Mouse (Mus musculus): ENCODE results near the gene Zdhhc17.

The Zdhhc17 gene

DNA sequence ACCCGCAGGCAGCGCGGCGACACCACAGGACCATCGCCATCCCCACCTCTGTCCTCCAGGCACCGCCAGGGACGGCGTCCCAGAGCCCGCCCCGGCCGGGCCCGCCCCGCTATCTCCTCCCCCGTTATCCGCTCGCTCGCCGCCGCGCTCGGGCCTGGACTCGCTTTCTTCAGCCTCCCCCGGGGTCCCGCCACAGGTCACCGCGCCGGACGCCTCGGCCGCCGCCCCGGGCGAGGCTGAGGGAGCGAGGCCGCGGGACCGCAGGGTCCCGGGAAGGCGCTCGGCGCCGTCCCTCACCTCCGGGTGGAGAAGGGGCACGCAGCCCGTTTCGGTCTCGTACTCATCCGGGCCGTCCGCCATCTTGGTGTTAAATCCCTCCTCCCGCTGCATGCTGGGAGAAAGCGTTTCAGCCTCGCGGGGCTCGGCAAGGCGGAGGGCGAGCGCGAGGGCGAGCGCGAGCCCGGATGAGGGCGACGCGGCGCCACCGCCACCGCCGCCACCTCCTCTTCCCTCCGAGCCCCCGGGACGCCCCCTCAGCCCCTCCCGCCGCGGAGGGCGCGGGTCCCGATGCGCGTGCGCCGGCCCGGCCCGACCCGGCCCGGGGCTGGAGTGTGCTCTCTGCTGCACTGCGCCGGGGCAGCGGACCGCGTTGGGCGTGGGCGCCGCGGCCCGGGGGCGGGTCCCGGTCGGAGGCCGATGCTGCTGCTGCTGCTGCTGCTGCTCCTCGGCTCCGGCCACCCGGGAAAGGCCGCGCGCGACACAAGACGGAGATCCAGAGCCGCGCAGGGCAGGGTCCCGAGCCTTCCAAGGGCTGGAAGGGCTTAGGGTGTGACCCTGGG lies at the start of gene Zdhhc17:
TSS of gene Zdhhc17 (minus strand) at position 500 of the 839 bp plus-strand sequence.
- in situ Hi-C loops (cut with MboI) = loop anchor here (5.0 kb wide), 1 partner anchor 62 kb away; no protein-coding TSS in a partner anchor

DNA sequence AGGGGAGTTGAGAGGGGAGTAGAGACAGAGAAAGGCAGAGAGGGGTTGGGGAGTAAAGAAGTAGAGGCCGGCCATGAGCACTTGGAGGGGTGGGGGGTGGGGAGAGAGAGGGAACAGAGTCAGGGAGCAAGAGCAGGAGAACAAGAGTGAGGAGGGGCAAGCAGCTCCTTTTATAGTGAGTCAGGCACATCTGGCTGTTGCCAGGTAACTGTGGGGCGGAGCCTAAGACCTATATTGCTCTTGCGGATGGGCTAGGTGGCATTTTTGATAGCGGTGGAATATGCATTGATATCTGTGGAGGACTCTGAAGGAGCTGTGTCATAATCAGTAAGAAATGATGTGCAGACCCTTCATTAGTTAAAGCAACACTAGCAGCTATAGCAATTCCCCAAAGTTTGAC lies 45.8 kb upstream of the Zdhhc17 start:
- in situ Hi-C loops (cut with MboI) = no loop called here

DNA sequence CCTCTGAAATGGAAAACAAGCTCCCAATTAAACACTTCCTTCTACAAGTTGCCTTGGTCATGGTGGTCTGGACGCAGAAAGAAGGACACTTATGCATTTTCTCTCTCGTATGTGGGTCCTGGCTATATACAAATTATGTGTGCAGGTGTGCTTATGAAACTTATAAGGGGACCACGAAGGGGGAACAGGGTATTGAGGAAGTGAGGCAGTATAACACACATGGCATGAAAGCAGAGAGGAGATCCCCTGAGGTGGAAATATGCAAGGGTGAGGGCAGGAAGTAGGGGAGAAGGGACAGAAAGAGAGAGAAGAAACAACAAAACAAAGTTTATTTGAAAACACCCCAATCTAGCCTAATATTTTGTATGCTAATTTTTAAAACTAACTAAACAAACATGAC lies 41.7 kb upstream of the Zdhhc17 start:
- in situ Hi-C loops (cut with MboI) = no loop called here

DNA sequence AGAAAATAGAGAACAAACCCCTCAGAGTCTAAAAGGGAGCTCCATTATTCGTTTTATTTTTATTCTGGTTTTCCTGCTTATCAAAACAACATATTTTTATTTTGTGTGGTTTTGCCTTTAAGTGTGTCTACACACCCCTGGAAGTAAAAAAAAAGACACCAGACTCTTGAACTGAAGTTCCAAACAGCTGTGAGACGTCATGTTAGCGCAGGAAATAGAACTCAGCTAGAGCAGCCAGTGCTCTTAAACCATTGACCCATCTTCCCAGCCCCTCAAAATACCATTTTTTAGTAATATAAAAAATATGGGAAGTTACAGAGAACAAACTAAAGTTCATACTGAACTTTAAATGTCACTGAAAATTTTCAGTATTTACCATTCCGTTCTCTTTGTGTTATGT lies 40.6 kb upstream of the Zdhhc17 start:
- in situ Hi-C loops (cut with MboI) = no loop called here

DNA sequence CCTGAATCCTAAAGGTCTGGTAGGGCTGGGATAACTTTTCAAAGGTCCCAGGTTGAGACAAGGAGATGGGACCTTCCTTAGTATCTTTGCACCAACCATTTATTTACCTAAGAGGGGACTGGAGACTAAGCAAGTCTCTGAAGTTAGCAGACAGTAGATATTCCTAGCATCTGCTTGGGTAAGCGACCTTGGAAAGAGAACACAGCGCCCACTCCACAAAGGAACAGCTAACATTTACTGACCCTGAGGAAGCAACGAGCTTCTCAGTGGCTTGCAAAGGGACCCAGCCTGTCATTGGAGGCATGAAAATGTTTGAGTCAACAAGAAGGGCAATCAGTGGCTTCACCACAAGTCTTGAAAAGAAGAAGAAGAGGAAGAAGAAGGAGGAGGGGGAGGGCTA lies 40.1 kb upstream of the Zdhhc17 start:
- in situ Hi-C loops (cut with MboI) = no loop called here

DNA sequence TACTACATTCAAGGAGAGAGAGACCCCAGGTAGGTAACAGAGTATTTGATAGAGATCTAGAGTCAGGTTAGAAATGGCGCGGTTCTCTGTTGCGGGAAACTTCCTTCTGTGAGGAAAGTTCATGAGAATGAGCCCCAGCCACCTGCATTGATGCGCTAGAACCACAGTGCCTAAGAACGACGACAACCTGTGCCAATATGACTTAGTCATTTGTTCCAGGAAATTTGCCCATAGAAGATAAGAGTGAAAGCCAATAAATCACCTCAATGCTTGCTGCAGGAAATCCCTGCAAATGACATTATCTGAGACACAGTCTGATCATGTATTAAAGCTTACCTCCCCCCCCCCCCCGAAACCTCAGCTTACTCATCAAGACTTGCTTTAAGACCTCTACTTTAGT lies 38.0 kb upstream of the Zdhhc17 start:
- in situ Hi-C loops (cut with MboI) = no loop called here

DNA sequence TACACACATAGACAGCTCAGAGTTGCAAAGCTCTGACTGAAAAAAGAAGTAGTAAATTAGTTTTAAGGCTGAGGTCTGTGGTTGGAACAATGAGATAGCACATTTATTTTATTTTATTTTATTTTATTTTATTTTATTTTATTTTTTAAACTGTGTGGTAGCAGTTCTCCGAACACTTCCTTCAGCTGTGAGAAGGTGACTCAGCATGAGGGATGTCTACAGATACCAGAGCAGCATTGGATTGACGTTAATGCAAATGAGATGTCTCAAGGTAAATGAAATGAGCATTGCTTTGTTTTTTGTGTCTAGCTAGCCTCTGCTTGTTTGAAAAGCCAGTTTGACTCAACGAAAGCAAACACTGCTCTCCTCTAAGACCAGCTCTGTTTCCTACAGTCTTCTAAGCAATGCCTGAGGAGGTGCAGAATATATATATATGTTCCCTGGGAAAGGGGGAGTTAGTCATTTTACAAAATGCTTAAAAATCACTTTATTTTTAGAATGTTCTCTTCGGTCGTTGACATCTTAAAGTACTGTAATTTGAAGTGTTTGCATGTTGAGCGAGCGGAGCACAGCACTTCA lies 30.2 kb upstream of the Zdhhc17 start:
- in situ Hi-C loops (cut with MboI) = no loop called here

DNA sequence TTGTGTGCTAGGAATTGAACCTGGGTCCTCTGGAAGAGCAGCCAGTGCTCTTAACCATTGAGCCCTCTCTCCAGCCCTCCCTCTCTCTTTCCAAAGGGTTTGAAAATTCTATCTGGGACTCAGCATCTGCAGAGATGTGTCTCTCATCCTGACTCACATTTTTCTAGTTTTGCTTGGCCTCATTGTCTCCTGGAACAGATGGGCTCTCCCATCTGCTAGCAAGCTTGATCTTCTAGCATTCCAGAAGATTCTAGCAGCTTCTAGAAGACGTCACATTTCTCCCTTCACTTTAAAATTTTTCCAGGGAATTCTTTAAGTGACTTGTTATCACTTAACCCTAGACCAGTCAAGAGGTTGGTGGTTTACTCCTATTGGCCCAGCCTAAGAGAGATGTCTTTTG lies 26.9 kb upstream of the Zdhhc17 start:
- in situ Hi-C loops (cut with MboI) = no loop called here

DNA sequence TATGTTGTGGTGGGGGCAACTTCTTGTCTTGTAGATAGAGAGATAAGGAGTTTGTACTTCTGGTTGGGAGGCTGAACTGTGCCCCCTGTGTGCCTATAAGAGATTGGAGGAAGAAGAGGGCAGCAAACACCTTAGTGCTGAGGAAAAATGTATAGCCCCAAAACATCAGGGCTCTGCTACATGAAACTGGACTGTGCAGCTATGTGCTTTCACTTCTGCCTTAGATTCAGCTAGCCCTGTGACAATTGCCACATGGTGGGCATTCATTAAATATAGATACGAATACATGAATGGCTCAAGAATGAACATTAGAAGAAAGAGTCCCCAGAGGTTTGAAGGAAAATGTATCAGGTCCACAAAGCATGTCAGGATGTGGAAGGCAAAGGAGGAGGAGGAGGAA lies 25.2 kb upstream of the Zdhhc17 start:
- in situ Hi-C loops (cut with MboI) = no loop called here

DNA sequence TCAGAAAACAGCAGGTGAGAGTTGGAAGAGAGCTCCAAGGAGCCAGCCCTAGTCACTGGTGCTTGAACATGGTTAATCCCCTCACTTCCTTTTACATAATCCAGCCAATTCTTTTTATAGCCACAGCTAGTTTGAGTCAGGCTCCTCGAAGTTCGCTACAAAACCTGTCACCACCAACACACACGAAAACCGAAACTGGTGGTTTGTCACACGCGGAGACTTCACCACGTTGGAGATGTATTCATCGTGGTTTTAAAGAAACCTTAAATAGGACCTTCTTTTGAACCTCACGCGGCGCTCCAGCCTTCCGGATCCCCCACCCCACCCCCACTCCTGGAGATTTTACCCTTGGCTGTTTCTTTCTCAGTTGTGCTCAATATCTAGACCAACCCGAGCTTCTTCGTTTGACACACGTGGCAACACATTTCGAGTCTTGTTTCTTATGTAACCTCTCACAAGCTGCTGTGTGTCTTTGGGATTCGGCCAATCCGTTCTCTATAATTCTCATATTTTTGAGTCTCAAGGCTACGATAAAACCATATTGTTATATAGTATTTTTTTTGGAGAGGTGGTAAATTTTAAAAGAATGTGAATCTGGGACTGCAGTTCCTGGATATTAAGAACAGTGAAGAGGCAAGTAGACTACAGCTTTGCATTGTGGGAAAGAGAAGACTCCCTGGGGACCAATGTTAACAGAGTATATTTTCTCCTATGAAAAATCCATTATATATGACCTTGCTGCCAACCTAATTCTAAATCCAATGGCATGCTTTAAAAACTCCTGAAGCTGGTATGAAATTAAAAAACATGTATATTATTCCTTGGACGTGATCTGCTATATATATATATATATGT lies 21.8 kb upstream of the Zdhhc17 start:
- in situ Hi-C loops (cut with MboI) = no loop called here

DNA sequence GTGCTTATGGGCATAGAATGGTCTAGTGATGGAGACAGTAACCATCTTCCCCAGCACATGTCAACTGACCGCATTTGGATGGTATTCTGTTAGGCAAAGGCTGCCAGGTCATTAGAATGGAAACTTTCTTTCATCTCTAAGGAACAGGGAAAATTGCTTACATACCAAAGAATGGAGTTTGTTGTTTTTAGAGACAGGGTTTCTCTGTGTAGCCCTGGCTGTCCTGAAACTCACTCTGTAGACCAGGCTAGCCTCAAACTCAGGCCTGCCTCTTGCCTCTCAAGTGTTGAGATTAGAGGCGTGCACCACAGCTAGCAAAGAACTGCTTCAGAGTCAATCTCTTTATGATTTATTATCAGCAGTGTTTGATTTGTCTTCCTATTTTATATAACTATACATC lies 20.9 kb upstream of the Zdhhc17 start:
- in situ Hi-C loops (cut with MboI) = no loop called here

DNA sequence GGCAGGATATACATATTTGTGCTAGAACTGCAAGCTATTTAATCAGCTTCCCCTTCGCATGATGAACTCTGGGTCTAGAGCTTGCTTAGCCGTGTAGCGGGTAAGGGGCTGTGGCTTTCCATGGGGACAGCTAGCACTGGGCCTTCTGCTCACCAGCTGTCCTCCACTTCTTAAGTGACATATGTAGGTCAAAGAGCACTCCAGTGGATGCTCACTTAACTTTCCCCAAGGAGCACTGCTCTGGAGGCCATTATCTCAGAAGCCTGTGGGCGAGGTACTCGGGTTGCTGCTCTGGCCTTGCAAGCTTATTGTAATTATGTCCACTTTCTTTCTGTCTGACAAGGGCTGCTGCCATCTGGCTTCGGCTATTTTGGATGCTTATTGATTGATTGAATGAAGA lies 16.2 kb upstream of the Zdhhc17 start:
- in situ Hi-C loops (cut with MboI) = no loop called here

DNA sequence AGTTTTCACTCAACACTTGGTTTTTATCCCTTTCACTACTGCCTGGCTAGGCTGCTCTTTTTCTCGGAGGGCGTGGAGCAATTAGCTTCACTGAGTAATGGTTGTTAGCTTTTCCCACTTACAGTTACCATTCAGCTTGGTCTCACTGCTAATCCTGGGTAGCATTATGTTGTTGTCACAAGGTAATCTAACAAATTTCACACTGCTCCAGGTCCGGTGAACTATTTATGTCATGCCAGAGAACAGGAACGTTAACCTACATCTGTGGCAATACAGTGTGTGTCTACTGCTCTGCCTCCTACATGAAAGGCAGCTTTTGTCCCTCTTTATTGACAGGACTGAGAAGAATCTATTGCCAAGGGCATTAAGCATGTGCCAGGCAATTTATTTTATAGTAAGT lies 14.8 kb upstream of the Zdhhc17 start:
- in situ Hi-C loops (cut with MboI) = no loop called here

DNA sequence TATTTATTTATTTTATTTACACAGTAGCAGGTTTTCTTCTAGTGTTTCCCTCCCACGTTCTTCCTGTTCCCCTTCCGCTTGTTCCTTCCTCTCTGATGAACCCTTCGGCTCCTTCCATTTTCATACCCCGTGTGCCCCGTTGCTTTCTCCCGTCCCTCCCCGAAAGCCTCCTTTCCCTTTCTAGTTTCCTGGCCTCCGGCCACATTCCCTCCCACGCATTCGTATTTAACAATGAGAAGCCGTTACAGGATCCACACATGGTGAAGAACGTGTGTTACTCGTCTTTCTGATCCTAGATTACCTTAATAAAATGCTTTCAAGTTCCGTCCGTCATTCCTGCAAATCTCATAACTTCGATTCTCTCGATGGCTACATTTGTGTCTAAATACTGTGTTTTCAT lies 4.5 kb upstream of the Zdhhc17 start:
- in situ Hi-C loops (cut with MboI) = no loop called here

DNA sequence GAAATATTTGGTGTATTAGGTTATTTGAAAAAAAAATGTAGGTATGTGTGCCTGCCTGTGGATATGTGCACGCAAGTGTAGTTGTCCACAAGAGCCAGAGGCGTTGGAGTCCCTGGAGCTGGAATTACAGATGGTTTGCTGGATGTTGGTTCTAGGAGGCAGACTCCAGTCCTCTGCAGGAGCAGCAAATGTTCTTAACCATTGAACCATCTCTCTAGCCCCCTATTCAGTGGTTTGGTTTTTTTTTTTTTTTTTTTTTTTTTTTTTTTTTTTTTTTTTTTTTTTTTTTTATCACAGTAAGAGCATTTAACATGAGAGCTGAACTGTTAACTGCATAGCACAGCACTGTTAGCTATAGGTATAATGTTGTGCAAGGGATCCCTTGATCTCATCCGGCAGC lies 3.3 kb upstream of the Zdhhc17 start:
- in situ Hi-C loops (cut with MboI) = no loop called here

DNA sequence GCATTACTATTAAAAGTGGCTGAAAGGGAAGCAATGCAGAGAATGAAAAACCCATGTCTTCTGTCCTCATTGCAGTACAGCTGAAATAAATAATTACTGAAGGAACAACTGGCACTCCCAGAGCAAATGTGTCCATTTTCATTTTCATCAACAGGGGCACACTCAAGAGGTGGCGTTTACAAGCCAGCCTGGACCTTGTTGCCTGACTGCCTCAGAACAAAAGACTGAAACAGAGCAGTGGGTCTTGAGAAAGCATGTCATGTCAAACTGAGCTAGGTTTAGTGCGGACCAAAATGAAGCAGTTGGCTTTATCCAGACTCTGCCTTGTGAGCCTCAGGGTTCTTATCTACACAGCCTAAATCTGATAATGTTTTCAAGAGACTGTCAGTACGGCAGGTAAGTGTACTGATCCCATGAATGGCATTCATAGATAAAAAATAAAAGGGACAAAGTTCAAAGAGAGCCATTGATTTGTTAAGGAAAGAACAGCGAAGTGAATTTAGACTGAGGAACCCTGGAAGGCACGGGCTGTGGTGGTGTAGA lies 2.6 kb upstream of the Zdhhc17 start:
- in situ Hi-C loops (cut with MboI) = no loop called here

DNA sequence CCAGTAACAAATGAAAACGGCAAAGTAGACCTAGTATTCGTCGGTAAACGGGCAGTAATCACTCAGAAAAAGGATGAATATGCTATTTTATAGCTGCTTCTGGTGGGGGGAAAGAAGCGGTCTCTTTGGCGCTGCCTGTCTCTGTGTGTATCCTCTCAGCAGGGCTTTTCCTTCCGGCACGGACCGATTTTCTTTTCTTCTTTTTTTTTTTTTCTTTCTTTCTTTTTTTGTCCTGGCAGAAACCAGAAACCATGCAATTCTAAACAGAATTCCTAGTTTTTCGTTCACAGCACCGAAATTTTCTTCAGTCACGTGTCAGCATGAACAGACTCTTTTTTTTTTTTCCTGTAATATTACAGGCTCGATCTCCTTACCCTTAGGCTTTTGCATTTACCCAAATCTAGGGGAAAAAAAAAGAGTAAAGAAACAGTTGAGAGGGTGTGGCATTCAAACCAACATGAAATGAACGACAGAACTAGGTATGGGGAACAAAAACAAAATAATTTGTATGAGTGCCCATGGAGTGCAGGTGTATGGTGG lies 1.4 kb upstream of the Zdhhc17 start:
- in situ Hi-C loops (cut with MboI) = no loop called here

DNA sequence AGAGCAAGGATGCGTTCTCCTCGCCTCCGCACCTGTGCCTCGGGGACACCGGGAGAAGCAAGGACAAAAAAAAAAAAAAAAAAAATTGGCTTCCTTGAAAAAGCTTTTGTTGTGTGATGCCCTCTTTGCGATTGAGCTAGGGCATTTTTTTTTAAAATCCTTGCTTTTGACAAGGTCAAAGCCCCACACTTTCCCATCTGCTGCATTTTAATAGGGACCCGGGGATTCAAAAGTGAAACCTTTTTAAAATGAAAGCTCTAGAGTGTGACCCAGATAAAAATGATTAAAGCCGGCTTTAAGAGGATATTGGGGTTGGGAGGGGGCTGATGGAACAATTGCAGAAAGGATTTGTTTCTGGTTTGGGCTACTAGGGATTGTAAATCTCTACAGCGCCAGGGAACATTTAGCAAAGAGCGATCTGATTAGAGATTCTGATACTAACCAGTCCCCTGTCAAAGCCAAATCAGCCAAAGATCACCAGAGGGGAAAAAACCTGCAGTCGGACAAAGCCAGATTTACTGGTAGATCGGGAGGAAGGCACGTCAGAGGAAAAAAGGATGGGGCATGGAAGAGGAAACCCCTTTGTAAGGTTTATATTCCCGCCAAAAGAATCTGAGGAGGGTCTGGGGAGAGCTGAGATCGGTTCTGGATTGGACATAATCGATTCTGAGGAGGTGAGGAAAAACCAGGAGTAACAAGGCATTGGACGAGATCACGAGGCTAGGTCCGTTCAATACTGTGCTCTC lies 713 bp upstream of the Zdhhc17 start:
- in situ Hi-C loops (cut with MboI) = no loop called here

DNA sequence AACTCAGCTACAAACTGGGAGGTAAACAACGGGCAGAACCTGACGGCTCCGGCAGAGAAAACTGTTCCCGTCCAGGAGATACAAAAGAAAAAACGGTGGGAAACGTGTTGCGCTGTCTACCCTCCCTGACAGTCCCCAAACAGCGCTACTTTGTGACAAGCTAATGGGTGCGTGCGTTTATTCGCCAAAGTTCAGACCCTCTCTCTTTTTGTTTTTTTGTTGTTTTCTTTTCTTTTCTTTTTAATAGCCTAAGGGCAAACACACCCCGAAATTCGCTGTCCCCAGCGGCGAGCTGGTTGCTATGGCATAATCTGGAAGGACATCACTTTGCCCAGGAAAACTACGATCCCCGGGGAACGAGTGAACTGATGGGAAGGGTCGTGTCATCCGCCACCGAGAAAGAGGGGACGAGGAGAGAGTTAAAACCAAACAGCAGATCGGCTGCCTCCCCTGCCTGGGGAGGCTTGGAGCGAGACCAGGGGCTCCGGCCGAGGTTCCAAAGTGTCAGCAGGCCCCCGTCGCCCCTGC lies 763 bp downstream of the Zdhhc17 start:
- in situ Hi-C loops (cut with MboI) = loop anchor here (5.0 kb wide), 1 partner anchor 63 kb away; no protein-coding TSS in a partner anchor

DNA sequence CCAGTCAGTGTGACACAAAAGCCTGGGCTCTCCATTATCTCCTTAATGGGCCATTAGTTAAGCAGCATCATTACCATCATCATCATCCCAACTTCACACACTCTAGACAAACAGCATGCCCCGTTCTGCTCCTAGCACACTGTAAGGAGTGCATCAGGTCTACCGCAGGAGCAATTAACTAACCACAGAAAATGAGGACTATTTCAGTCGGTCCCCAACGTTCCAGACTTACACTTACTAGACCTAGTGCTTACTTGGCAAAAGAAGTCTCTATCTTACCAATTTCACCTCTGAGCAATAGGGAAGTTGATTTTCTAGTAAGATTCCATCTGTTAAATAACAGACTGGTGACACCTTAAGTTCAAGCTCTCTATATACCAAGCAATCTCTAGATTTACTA lies 2.3 kb downstream of the Zdhhc17 start:
- in situ Hi-C loops (cut with MboI) = loop anchor here (5.0 kb wide), 1 partner anchor 65 kb away; no protein-coding TSS in a partner anchor

Measured in mature B cell (primary cell).